Mouse (Mus musculus) hindbrain, embryonic 10.5 days (tissue): ENCODE measurements around the gene C530008M17Rik. TPM values are rescaled to one million over a fixed set of nuclear protein-coding genes. Genes with fewer than 3 reads are reported as not detected.
A peak's percentile ranks its signal among the peaks of the same experiment; 100 is the strongest.

Experiments
- DNase-seq: peaks from one replicate; pipeline ENCODE4 v3.0.0-alpha.2; 2017; ENCODE audit warnings: low spot score
- H3K27ac ChIP-seq: fragments of 300-500 bp; sonication (generic); 2 replicates; pipeline ENCODE4 v1.5.1; 2016; ENCODE audit warnings: mild to moderate bottlenecking, moderate library complexity
- H3K27me3 ChIP-seq: fragments of 300-500 bp; sonication (generic); 2 replicates; pipeline ENCODE4 v1.6.1; 2016; ENCODE audit warnings: mild to moderate bottlenecking; ENCODE audit not compliant: poor library complexity, insufficient read depth, severe bottlenecking
- H3K36me3 ChIP-seq: fragments of 300-500 bp; sonication (generic); 2 replicates; pipeline ENCODE4 v1.6.1; 2016; ENCODE audit warnings: mild to moderate bottlenecking, moderate library complexity
- H3K4me1 ChIP-seq: fragments of 300-500 bp; sonication (generic); replicated peaks from 2 replicates; pipeline ENCODE4 v1.6.1; 2016; ENCODE audit warnings: mild to moderate bottlenecking
- H3K4me3 ChIP-seq: fragments of 300-500 bp; sonication (generic); 2 replicates; pipeline ENCODE4 v1.5.1; 2016; ENCODE audit warnings: mild to moderate bottlenecking, moderate library complexity
- H3K9me3 ChIP-seq: fragments of 300-500 bp; sonication (generic); 2 replicates; pipeline ENCODE4 v1.6.1; 2016; ENCODE audit warnings: mild to moderate bottlenecking, moderate library complexity
- WGBS: fragments of 180-500 bp; shearing (Covaris S2); methylation state at CpG from one replicate; pipeline ENCODE4 v1.1.7; 2016; 5-methylcytosine and 5-hydroxymethylcytosine counted together
- polyA plus RNA-seq: library from polyadenylated mRNA; unstranded; fragments of >200 nt; fragmentation: Nextera tagmentation; extraction: Ambion mirVana; gene quantifications from 2 replicates; pipeline ENCODE4 v1.2.1, GENCODE M21; 2016

The C530008M17Rik gene
- polyA plus RNA-seq, 1 experiment from 2014 or later = 55.9 TPM

- H3K36me3 ChIP-seq = peaks cover 58% of the 10 kb centered on the region
- no peak for DNase-seq
- WGBS = 94% methylated on average over 10 of the region's 10 CpGs
Measured at GRCm38 (mm10) chr5:76645091-76645868, 11.0 kb upstream of the C530008M17Rik start.

GRCm38 (mm10) chr5:76649897-76650296 is 6.4 kb upstream of the C530008M17Rik start:
- WGBS = 87% methylated on average over 4 of the region's 4 CpGs
- no peak overlapping the region for H3K4me3 ChIP-seq
- H3K36me3 ChIP-seq = peaks cover 16% of the 10 kb centered on the region
- 0 out of 2 replicates have a peak, but pooled peaks cover 8% of the 10 kb centered on the region for H3K4me1 ChIP-seq
- no peaks in the 10 kb centered on the region for H3K9me3 ChIP-seq
- DNase-seq = no peak
- no peaks in the 10 kb centered on the region for H3K27me3 ChIP-seq
- no peak overlapping the region for H3K27ac ChIP-seq

More at GRCm38 (mm10) chr5:76645091-76645868, 11.0 kb upstream of the C530008M17Rik start:
- H3K27me3 ChIP-seq = no peaks in the 10 kb centered on the region
- H3K4me1 ChIP-seq = no peaks in the 10 kb centered on the region
- no peak overlapping the region for H3K27ac ChIP-seq
- H3K4me3 ChIP-seq = no peak overlapping the region
- no peaks in the 10 kb centered on the region for H3K9me3 ChIP-seq

- no peak for DNase-seq
- 71% methylated on average over 5 of the region's 5 CpGs for WGBS
- H3K27ac ChIP-seq = no peak overlapping the region
Measured at GRCm38 (mm10) chr5:76651151-76651725, 5.1 kb upstream of the C530008M17Rik start.

GRCm38 (mm10) chr5:76657245-76658083 is 1.2 kb downstream of the C530008M17Rik start:
- under 1% methylated on average over 78 of the region's 80 CpGs for WGBS
- Histone ChIP-seq H3K9me3 (no peaks in the 10 kb centered on the region), H3K27me3 (no peaks in the 10 kb centered on the region), H3K4me1 (peaks cover 31% of the 10 kb centered on the region), H3K27ac (peak overlapping the region; percentile 98), H3K36me3 (peaks cover 8% of the 10 kb centered on the region; the same call in 1 of the 2 replicates), H3K4me3 (peak overlapping the region; percentile 88)
- peak; percentile 83 for DNase-seq

More at GRCm38 (mm10) chr5:76651151-76651725, 5.1 kb upstream of the C530008M17Rik start:
- H3K4me3 ChIP-seq = no peak overlapping the region
- H3K9me3 ChIP-seq = no peaks in the 10 kb centered on the region
- 0 out of 2 replicates have a peak, but pooled peaks cover 8% of the 10 kb centered on the region for H3K4me1 ChIP-seq
- no peaks in the 10 kb centered on the region for H3K27me3 ChIP-seq
- peaks cover 10% of the 10 kb centered on the region for H3K36me3 ChIP-seq

- Histone ChIP-seq H3K27me3 (no peaks in the 10 kb centered on the region), H3K4me1 (peaks cover 38% of the 10 kb centered on the region), H3K36me3 (peaks cover 8% of the 10 kb centered on the region; the same call in 1 of the 2 replicates), H3K4me3 (peak overlapping the region; percentile 88), H3K27ac (peak overlapping the region; percentile 98), H3K9me3 (no peaks in the 10 kb centered on the region)
- peak; percentile 81 for DNase-seq
- WGBS = 2% methylated on average over 38 of the region's 38 CpGs
Measured at GRCm38 (mm10) chr5:76658084-76658934, 2.0 kb downstream of the C530008M17Rik start.

- Histone ChIP-seq H3K27me3 (no peaks in the 10 kb centered on the region), H3K9me3 (no peaks in the 10 kb centered on the region), H3K27ac (peak overlapping the region; percentile 23; the same call in 1 of the 2 replicates), H3K4me1 (peaks cover 51% of the 10 kb centered on the region), H3K36me3 (peaks cover 8% of the 10 kb centered on the region; the same call in 1 of the 2 replicates), H3K4me3 (peak overlapping the region; percentile 88; the same call in 1 of the 2 replicates)
- WGBS = 87% methylated on average over 8 of the region's 8 CpGs
- no peak for DNase-seq
Measured at GRCm38 (mm10) chr5:76659958-76660635, 3.8 kb downstream of the C530008M17Rik start.

- WGBS = 85% methylated on average over 4 of the region's 4 CpGs
- Histone ChIP-seq H3K4me1 (peaks cover 63% of the 10 kb centered on the region), H3K4me3 (no peak overlapping the region), H3K9me3 (no peaks in the 10 kb centered on the region), H3K27ac (no peak overlapping the region), H3K27me3 (no peaks in the 10 kb centered on the region), H3K36me3 (peaks cover 8% of the 10 kb centered on the region; the same call in 1 of the 2 replicates)
- no peak for DNase-seq
Measured at GRCm38 (mm10) chr5:76661310-76661709, 5.0 kb downstream of the C530008M17Rik start.

- WGBS = 74% methylated on average over 7 of the region's 7 CpGs
- Histone ChIP-seq H3K36me3 (peaks cover 13% of the 10 kb centered on the region), H3K4me3 (no peak overlapping the region), H3K27me3 (no peaks in the 10 kb centered on the region), H3K4me1 (peaks cover 74% of the 10 kb centered on the region), H3K9me3 (no peaks in the 10 kb centered on the region), H3K27ac (peak overlapping the region; percentile 84)
- no peak for DNase-seq
Measured at GRCm38 (mm10) chr5:76664936-76665335, 8.6 kb downstream of the C530008M17Rik start.

GRCm38 (mm10) chr5:76665421-76665820 is 9.1 kb downstream of the C530008M17Rik start:
- peak; percentile 76 for DNase-seq

GRCm38 (mm10) chr5:76666026-76666756 is 9.9 kb downstream of the C530008M17Rik start:
- no peak for DNase-seq
- WGBS = 65% methylated on average over 6 of the region's 6 CpGs
- Histone ChIP-seq H3K4me3 (no peak overlapping the region), H3K36me3 (peaks cover 15% of the 10 kb centered on the region), H3K9me3 (no peaks in the 10 kb centered on the region), H3K27me3 (no peaks in the 10 kb centered on the region), H3K27ac (peak overlapping the region; percentile 84), H3K4me1 (peaks cover 61% of the 10 kb centered on the region)

More at GRCm38 (mm10) chr5:76665421-76665820, 9.1 kb downstream of the C530008M17Rik start:
- WGBS = 32% methylated on average over 7 of the region's 7 CpGs
- Histone ChIP-seq H3K27me3 (no peaks in the 10 kb centered on the region), H3K27ac (peak overlapping the region; percentile 84), H3K4me1 (peaks cover 69% of the 10 kb centered on the region), H3K36me3 (peaks cover 9% of the 10 kb centered on the region), H3K4me3 (no peak overlapping the region), H3K9me3 (no peaks in the 10 kb centered on the region)

GRCm38 (mm10) chr5:76668118-76668517 is 11.8 kb downstream of the C530008M17Rik start:
- no peak for DNase-seq
- Histone ChIP-seq H3K27ac (peak overlapping the region; percentile 54), H3K4me1 (peaks cover 50% of the 10 kb centered on the region), H3K27me3 (no peaks in the 10 kb centered on the region), H3K36me3 (peaks cover 30% of the 10 kb centered on the region), H3K4me3 (no peak overlapping the region), H3K9me3 (no peaks in the 10 kb centered on the region)
- 70% methylated on average over 5 of the region's 5 CpGs for WGBS
